Mouse (Mus musculus) forebrain, postnatal 0 days (tissue): ENCODE results near the gene Cd2. TPM values are rescaled to one million over a fixed set of nuclear protein-coding genes. Genes with fewer than 3 reads are reported as not detected.
A peak's percentile ranks its signal among the peaks of the same experiment; 100 is the strongest.

ENCODE experiments used
- ATAC-seq: fragments of 200-750 bp; cut with Nextera tagmentation; 2 replicates; pipeline ENCODE4 v1.8.0; 2017; ENCODE audit warnings: mild to moderate bottlenecking, moderate library complexity
- DNase-seq: peaks from one replicate; pipeline ENCODE4 v3.0.0-alpha.2; 2015
- H3K27ac ChIP-seq: fragments of 300-500 bp; sonication (generic); 2 replicates; pipeline ENCODE4 v1.5.1; 2014; ENCODE audit warnings: low read depth, mild to moderate bottlenecking, antibody characterized with exemption, low read length, moderate library complexity, mixed read lengths
- H3K27me3 ChIP-seq: fragments of 300-500 bp; sonication (generic); 2 replicates; pipeline ENCODE4 v1.6.1; 2014; ENCODE audit warnings: mild to moderate bottlenecking, low read length, mixed read lengths; ENCODE audit not compliant: insufficient read depth
- H3K36me3 ChIP-seq: fragments of 300-500 bp; sonication (generic); 2 replicates; pipeline ENCODE4 v1.6.1; 2014; ENCODE audit warnings: mild to moderate bottlenecking, moderate library complexity; ENCODE audit not compliant: insufficient read depth
- H3K4me1 ChIP-seq: fragments of 300-500 bp; sonication (generic); 2 replicates; pipeline ENCODE4 v1.6.1; 2014; ENCODE audit warnings: antibody characterized with exemption; ENCODE audit not compliant: insufficient read depth
- H3K4me2 ChIP-seq: fragments of 300-500 bp; sonication (generic); 2 replicates; pipeline ENCODE4 v1.6.1; 2014; ENCODE audit warnings: low read depth, mild to moderate bottlenecking, moderate library complexity
- H3K4me3 ChIP-seq: fragments of 300-500 bp; sonication (generic); 2 replicates; pipeline ENCODE4 v1.5.1; 2014; ENCODE audit warnings: low read depth, low read length, mixed read lengths
- H3K9ac ChIP-seq: fragments of 300-500 bp; sonication (generic); 2 replicates; pipeline ENCODE4 v1.6.1; 2014; ENCODE audit warnings: mild to moderate bottlenecking
- H3K9me3 ChIP-seq: fragments of 300-500 bp; sonication (generic); 2 replicates; pipeline ENCODE4 v1.6.1; 2016; ENCODE audit warnings: low read length
- CTCF ChIP-seq: sonication (generic); IDR thresholded peaks from 2 replicates; pipeline ENCODE4 v1.5.1; 2016; ENCODE audit warnings: antibody characterized with exemption, control low read depth, low read depth
- WGBS: fragments of 180-500 bp; shearing (Covaris S2); extraction: QIAGEN DNeasy Blood & Tissue Kit; methylation state at CpG from one replicate; pipeline ENCODE4 v1.1.7; 2014; 5-methylcytosine and 5-hydroxymethylcytosine counted together
- polyA plus RNA-seq: library from polyadenylated mRNA; unstranded; fragments of >200 nt; fragmentation: Nextera tagmentation; extraction: Ambion mirVana; gene quantifications from 2 replicates; pipeline ENCODE4 v1.2.1, GENCODE M21; 2015
- total RNA-seq: library from RNA; depleted of rRNA; stranded (reverse); fragments of >200 nt; gene quantifications from 2 replicates; pipeline ENCODE4 v1.2.3, GENCODE M21; 2014

Cd2 gene
- total and polyA plus RNA-seq, 2 experiments from 2014 or later: 0.35 TPM; not detected in 1

GRCm38 (mm10) chr3:101274794-101275193, 12.9 kb downstream of the Cd2 start:
- Histone ChIP-seq H3K4me3 (no peak overlapping the region), H3K9ac (no peak overlapping the region), H3K36me3 (no peaks in the 10 kb centered on the region), H3K27ac (no peak overlapping the region), H3K4me1 (no peaks in the 10 kb centered on the region), H3K9me3 (no peaks in the 10 kb centered on the region), H3K4me2 (no peak overlapping the region), H3K27me3 (no peaks in the 10 kb centered on the region)
- ATAC-seq: no peak
- WGBS: 95% methylated on average over 3 of the region's 3 CpGs
- no peak for TF ChIP-seq CTCF
- no peak for DNase-seq

- no peaks in the 10 kb centered on the region for H3K9me3 ChIP-seq
- H3K4me3 ChIP-seq: no peak overlapping the region
- DNase-seq (peak; percentile 58), ATAC-seq (peak; percentile 63)
- no peak overlapping the region for H3K4me2 ChIP-seq
- TF ChIP-seq CTCF: no peak
- WGBS: 66% methylated on average over 12 of the region's 12 CpGs
- no peaks in the 10 kb centered on the region for H3K4me1 ChIP-seq
- H3K36me3 ChIP-seq: no peaks in the 10 kb centered on the region
- no peak overlapping the region for H3K27ac ChIP-seq
- no peaks in the 10 kb centered on the region for H3K27me3 ChIP-seq
- no peak overlapping the region for H3K9ac ChIP-seq
These were observed 13.5 kb downstream of the Cd2 start for GRCm38 (mm10) chr3:101274041-101274770.

GRCm38 (mm10) chr3:101272166-101272565, 15.6 kb downstream of the Cd2 start:
- no peaks in the 10 kb centered on the region for H3K9me3 ChIP-seq
- H3K4me1 ChIP-seq: no peaks in the 10 kb centered on the region
- no peak overlapping the region for H3K4me3 ChIP-seq
- DNase-seq (no peak), ATAC-seq (no peak)
- H3K36me3 ChIP-seq: no peaks in the 10 kb centered on the region
- WGBS: 46% methylated on average over 1 of the region's 1 CpGs
- H3K4me2 ChIP-seq: no peak overlapping the region
- H3K27ac ChIP-seq: no peak overlapping the region
- H3K27me3 ChIP-seq: no peaks in the 10 kb centered on the region
- H3K9ac ChIP-seq: no peak overlapping the region
- TF ChIP-seq CTCF: no peak

GRCm38 (mm10) chr3:101270833-101271232, 16.9 kb downstream of the Cd2 start:
- no peak overlapping the region for H3K4me3 ChIP-seq
- no peak for TF ChIP-seq CTCF
- no peak overlapping the region for H3K9ac ChIP-seq
- no peaks in the 10 kb centered on the region for H3K9me3 ChIP-seq
- H3K4me2 ChIP-seq: no peak overlapping the region
- H3K27me3 ChIP-seq: no peaks in the 10 kb centered on the region
- DNase-seq (no peak), ATAC-seq (no peak)
- no peaks in the 10 kb centered on the region for H3K36me3 ChIP-seq
- no peak overlapping the region for H3K27ac ChIP-seq
- H3K4me1 ChIP-seq: no peaks in the 10 kb centered on the region
- WGBS: 91% methylated on average over 5 of the region's 5 CpGs

- TF ChIP-seq CTCF: no peak
- Histone ChIP-seq H3K4me3 (no peak overlapping the region), H3K9ac (no peak overlapping the region), H3K9me3 (no peaks in the 10 kb centered on the region), H3K4me1 (no peaks in the 10 kb centered on the region), H3K4me2 (no peak overlapping the region), H3K36me3 (no peaks in the 10 kb centered on the region), H3K27ac (no peak overlapping the region), H3K27me3 (no peaks in the 10 kb centered on the region)
- ATAC-seq (no peak), DNase-seq (no peak)
- 85% methylated on average over 7 of the region's 7 CpGs for WGBS
These were observed 19.4 kb downstream of the Cd2 start for GRCm38 (mm10) chr3:101268361-101268760.

GRCm38 (mm10) chr3:101265561-101266091, 22.1 kb downstream of the Cd2 start:
- Histone ChIP-seq H3K4me3 (no peak overlapping the region), H3K27ac (no peak overlapping the region), H3K4me1 (no peaks in the 10 kb centered on the region), H3K36me3 (no peaks in the 10 kb centered on the region), H3K9me3 (no peaks in the 10 kb centered on the region), H3K27me3 (no peaks in the 10 kb centered on the region), H3K4me2 (no peak overlapping the region), H3K9ac (no peak overlapping the region)
- no peak for DNase-seq
- 85% methylated on average over 3 of the region's 3 CpGs for WGBS
- no peak for ATAC-seq
- no peak for TF ChIP-seq CTCF

- TF ChIP-seq CTCF: no peak
- no peaks in the 10 kb centered on the region for H3K27me3 ChIP-seq
- H3K4me3 ChIP-seq: no peak overlapping the region
- no peak for ATAC-seq
- H3K4me1 ChIP-seq: no peaks in the 10 kb centered on the region
- H3K9ac ChIP-seq: no peak overlapping the region
- no peak overlapping the region for H3K27ac ChIP-seq
- no peak overlapping the region for H3K4me2 ChIP-seq
- no peaks in the 10 kb centered on the region for H3K9me3 ChIP-seq
- no peak for DNase-seq
- 60% methylated on average over 2 of the region's 2 CpGs for WGBS
- H3K36me3 ChIP-seq: no peaks in the 10 kb centered on the region
These were observed 28.8 kb downstream of the Cd2 start for GRCm38 (mm10) chr3:101258976-101259375.
